Mouse (Mus musculus) heart, embryonic 10.5 days (tissue): ENCODE data around the gene Trmt11. TPM values are rescaled to one million over a fixed set of nuclear protein-coding genes. Genes with fewer than 3 reads are reported as not detected.

ENCODE experiments used
- polyA plus RNA-seq: library from polyadenylated mRNA; unstranded; fragments of >200 nt; fragmentation: Nextera tagmentation; extraction: Ambion mirVana; gene quantifications from 2 replicates; pipeline ENCODE4 v1.2.1, GENCODE M21; 2016

Gene Trmt11
- polyA plus RNA-seq, 1 experiment from 2014 or later: 30.3 TPM

Other genes starting within 250 kb of the Trmt11 start
- 17.1 and 26.8 TPM in 2 replicates for gene Hint3, start 28.9 kb upstream of the Trmt11 start, polyA plus RNA-seq
- gene Ncoa7, start 202.6 kb upstream of the Trmt11 start, polyA plus RNA-seq: 7.1 and 7.3 TPM in 2 replicates
- gene Hey2, start 242.1 kb upstream of the Trmt11 start, polyA plus RNA-seq: 21.6 and 31.0 TPM in 2 replicates